Mouse (Mus musculus) embryo, embryonic 9.5 days (tissue): ENCODE measurements at regions not wholly inside any gene's neighbourhood (a gene's known extent, or its start where the extent isn't known, plus 50 kb on each side); places are given as distances from the start of the nearest gene placed in this dataset.

Experiments used
- DNase-seq: peaks from one replicate; pipeline ENCODE4 v3.0.0-alpha.2; 2017; ENCODE audit errors: extremely low spot score

DNA sequence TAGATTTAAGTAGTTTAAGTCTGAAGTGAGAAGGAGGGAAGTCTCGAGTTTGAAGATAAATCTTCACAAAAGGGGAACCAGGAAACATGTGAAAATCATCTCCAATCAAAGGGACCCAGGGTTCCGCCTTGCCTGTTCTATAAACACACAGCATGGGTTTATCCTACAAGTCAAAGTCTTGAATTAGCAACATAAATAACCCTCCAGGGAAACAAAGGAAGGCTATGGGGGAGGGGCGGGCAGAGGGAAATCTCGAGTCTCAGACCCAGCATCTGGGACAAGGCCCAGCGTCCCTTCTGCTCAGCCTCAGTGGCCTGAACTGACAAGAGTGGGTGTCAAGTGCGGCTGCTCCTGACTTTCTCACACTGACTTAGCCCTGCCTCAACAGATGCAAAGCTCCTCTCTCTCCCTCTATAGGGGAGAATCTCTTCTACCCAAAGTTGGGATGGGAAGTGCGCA lies 240.3 kb upstream of the Lrig3 start:
- DNase-seq = peak; percentile 72

DNA sequence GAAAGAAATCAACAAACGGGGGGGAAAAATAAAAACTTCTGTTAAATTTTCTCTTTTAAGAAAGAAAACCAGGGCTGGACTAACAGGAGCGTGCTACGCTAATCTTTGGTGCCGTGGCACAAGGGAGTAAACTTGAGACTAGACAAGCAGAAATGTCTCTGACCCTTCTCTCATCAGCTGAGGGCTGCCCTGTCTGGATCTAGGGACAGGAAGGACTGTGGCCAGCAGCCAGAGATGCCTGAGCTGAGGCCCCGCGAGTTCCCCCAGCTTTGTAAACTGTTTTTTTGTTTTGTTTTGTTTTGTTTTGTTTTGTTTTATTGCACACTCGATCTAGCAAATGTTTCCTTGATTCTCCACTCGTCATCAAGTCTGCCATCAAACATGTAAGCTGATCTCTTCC lies 239.4 kb upstream of the Lrig3 start:
- peak; percentile 14 for DNase-seq

DNA sequence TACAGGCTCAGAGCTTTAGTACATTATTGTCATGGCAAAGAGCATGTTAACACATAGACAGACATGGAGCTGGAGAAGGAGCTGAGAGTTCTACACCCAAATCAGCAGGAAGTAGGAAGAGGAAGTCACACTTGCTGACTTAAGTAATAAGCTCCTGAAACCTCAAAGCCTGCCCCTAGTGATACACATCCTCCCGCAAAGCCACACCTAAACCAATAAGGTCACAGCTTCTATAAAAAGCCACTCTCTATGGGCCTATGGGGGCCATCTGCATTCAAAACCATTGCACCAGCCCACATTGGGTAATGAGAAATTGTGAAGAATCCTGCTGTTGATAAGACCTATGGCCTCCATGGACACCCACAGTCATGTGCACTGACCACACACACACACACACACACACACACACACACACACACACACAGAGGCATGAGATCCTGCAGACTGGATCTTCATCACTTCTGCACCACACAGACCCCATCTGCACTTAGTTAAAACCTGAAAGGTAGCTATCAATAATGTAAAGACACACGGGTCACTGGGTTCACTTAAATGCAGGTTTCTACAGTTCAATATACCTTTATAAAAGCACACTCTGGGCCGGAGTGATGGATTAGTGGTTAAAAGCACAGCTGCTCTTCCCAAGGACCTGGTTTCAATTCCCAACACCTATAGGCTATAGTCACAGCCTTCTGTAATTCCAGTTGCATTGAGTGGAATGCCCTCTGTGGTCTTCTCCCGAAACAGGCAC lies 230.0 kb upstream of the Lrig3 start:
- DNase-seq = no peak

DNA sequence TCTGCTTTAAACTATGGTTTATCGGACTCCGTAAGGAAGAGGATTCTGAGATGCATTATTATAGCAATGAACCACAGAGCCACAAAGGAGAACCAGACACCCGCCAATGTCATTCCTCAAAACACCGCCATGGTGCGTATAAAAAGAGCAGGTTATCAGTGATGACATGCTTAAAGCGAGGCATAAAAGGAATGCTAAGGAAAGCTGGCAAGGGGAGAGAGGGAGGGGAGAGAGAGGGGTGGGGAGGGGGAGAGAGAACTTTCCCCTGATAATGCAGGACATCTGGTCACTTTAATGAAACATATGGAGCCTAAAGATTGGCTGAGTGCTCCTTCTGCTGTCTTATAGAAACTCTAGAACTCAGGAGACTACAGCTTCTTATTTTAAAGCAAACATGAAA lies 222.8 kb upstream of the Lrig3 start:
- DNase-seq = no peak

DNA sequence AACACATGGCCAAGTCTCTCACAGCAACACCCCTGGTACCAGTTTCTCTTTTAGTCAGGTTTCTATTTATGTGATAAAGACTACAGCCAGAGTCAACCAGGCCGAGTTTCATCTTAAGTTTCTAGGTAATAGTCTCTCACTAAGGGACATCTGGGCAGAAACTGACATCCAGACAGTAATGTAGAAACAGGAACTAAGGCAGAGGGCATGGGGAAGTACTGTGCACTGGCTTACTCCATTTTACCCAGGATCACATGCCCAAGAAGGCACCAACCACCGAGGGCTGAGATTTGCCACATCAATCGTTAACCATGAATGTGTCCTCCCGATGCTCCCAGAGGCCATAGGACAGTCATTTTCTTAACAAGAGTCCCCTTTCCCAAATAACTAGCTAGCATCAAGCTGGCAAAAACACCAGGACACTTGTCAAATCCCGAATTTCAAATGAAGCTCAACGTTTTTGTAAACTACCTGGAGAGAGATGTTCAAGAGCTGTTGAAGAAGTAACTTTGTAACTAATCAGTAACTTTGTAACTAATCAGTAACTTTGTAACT lies 216.9 kb upstream of the Lrig3 start:
- no peak for DNase-seq

DNA sequence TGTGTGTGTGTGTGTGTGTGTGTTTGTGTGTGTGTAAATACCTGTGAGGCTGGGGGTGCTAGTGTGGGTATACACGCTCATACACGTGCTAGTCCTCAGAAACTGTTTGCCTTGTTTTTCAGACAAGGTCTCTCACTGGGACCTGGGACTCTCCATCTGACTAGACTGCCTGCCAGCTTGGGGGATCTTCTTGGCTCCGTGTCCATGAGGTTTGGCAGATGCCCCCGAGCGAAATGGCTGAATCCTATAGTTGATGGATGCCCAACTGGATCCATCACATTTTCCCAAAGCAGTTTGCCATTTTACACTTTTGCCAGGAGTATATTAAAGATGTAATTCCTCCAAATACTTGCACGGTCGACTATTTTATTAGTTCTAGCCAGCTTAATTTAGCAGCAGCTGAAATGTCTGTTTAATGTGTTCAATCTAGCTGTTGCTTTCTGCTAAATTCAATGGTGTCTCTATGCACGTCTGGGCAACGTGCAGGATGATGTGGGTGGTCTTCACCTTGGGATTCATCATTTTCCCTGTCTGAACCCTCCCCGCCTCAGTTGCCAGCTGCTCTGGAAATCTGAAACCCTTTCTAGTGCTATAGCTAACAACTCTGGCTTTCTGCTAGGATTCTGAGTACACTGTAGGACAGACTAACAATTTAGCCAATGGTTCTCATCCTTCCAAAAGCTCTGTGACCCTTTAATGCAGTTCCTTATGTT lies 213.3 kb upstream of the Lrig3 start:
- DNase-seq = no peak

DNA sequence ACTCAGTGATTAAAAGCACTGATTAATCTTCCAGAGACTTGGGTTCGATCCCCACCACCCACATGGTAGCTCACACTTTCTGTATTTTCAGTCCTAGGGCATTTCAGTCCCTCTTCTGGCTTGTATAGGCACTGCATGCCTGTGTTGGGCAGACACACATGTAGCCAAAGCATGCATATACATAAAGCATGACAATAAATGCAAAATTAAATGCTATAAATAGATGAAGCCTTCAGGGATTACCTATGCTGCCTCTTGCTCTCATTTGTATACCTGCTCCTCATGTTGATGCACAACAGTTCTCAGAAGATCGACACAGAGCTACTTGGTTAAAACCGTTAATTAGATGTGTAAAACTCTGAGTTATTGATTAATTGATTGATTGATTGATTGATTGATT lies 206.8 kb upstream of the Lrig3 start:
- DNase-seq = no peak

DNA sequence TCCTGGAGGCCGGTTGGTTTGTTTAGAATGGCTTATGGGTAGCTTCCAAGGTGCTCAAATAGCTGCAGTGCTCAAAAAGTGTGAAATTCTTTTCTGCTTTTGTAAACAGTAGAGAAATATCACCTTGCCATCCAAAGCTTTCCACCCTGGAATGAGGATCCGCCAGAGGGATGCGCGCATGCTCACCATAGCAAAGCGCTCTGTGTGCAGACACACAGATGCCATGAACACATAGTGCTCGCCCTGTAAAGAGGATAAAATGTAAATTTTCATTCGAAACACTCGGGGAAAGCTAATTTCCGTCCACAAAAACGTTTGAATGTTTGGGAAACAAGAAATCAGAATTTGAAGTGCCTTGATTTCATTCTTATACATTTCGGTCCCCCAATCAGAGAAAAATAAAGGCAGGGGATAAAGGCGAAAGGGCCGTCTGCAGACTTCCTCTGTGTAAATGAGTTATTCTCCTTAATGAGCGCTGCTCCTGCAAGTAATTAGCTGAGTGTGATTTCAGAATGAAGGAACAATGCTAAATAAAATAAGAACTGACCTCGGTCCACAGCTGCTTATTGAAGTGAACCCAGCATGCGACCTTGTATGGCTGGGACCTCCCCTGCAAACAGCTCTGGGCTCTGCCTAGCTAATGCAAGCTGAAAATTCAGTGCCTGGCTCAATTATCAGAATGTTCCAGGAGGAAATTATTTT lies 203.4 kb upstream of the Lrig3 start:
- no peak for DNase-seq

DNA sequence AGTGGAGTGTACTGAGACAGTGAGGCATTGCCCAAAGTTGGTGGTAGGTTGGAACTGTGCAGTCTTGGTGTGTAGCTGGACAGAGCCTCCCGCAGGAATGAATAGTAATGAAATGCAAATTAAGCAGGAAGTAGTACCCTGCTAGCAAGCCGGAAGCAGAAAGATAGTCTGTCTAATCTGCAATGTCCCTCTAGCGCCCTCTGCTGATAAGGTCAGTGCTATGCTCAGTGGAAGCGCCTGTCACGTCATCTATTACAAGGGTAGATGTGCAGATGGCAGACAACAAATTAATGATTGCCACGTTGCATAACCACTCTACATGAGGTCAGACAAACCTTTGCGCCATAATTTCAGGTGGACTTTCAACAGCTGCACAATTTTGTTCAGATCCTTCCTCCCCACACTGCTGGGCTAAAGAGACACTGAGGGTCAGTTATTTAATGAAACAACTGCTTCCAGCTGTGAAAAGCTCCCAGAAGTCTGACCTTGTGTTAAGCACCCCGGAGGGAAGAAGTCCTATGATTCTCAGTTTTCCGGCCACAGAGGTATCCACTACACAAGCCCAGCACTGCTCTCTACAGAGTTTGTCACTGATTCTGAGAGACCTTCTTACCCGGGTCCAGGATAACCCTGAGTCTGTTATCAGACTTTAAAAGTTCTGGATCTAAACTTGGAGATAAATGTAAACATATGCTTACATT lies 201.4 kb upstream of the Lrig3 start:
- DNase-seq = peak; percentile 48

DNA sequence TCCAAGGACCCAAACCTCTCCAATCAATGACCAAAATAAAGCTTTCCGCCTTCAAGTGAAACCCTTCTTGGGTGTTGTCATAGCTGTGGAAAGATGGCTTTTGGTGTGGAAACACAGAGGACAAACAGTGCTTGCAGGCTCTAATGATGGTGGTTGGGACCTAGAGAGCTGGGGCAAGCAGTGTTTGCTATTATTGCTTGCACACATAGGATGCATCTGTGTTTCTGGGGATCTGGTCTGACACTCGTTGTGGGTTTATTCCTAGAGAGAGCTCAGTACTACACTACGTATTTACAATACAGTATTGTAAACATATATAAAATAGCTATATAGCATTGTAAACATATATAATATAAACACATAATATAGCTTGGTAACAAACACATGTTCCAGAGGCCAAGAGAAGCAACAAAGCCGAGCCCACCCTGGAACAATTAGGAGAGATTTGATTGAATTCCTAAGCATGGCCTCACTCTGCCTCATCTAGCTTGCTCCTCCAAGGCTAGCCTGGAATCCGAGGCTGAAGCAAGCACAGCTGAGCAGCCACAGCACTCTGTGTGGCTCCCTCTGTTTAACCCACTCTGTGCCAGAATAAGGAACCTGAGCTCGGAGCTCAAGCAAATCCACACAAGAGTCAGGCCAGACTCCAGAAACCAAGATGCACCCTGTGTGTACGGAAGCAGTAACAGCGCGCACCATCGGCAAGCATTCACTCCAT lies 200.7 kb upstream of the Lrig3 start:
- no peak for DNase-seq

DNA sequence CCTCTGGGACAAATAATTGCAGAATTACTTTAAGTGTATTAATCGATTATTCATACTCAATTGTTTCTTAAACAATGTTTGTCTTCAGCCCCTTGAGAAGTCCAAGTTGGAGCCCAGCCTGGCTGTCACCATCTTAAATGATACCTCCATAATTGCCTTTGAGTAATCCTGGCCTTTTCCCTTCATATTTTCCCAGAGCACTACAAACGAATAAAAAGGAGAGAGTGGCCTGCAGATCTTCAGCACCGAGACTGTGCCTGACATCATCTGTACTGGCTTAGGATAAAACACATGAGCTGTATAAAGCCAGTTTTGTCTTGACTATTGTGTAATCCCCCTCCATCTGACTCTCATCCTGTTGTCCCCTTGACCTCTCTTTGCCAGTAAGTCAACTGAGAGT lies 197.7 kb upstream of the Lrig3 start:
- DNase-seq = no peak

DNA sequence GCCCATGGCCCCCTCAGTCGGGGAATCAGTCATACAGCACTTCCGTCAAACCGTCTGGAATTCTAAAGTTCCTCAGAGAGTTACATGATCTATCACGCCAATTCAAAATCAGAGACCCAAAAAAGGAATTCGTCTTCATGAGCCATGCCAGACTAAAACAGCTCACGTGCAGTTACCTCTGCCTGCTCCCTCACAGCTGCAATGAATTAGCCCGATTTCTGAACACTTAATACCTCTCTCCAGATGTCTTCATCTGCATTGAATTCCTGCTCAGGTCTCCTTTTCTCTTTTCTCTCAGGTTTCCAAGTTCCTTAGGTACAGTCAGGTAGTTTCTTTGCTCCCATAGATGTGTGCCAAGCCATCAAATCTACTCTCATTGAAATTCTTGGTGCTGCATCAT lies 192.4 kb upstream of the Lrig3 start:
- DNase-seq = no peak

DNA sequence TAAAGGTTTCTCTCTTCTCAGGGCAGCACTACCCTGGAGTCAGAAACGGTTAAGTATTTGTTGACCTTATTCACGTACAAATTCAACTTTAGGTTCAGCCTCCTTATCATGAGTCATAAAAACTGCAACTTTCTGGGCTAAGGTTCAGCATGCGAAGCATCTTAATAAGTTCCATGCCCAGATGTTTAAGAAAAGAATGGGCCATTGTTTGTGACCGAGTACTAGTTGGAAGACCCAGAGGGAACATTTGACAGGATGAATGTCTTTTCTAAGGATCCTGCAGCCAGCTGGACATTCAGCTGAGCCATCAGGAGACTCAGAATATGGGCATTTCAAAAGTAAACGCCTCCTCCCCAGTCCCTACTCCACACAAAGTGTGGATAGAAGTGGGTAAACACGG lies 183.5 kb upstream of the Lrig3 start:
- DNase-seq = no peak

DNA sequence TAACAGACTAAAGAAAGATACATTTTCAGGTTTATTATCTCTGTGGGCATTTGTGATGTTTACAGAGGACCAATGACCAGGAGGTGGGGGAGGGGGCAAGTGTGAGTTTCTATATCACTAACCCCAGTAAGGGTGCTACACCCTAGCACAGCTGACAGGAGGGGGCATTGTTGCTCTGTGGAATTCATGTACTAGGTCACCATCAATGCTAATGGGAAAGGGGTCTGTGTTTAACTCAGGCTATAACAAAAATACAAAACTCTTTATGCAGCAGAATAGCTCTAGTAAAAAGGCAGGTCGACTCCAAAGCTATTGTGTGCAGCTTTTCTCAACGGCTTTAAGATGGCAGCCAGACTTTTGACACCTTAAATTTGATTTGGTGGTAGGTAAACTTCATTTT lies 181.1 kb upstream of the Lrig3 start:
- DNase-seq = peak; percentile 73

DNA sequence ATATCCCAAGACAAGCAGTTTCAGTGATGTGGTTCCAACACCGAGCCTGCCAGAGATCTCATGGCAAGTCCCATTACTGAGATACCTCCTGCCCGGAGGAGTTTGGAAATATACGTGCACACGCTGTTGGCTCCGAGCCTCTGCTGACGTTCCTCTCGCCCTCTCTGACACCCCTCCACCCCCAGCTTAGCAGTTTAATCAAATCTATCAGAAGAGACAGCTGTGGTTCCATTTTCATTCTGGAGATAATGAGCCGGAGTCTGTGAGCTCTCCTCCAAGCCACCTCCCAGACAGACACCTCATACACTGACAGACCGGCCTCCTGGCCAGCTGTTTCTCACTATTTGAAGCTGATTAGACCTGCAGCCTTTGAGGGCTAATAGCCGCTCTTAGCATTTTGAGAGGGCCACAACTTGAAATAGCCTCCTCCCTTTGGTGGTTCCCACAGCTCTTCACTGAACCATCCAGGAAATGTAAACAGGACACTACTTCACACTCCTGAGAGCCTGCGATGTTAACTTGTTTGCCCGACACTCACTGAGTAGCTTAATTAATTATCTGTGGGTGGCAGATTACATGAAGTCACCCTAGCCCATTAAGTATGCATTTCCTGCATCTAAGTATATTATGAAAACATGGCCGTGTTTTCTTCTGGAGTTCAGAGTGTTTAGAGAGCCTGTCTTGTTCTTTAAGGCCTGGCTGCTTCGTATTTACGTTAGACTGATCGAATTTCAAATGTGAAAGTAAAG lies 180.3 kb upstream of the Lrig3 start:
- peak; percentile 56 for DNase-seq

DNA sequence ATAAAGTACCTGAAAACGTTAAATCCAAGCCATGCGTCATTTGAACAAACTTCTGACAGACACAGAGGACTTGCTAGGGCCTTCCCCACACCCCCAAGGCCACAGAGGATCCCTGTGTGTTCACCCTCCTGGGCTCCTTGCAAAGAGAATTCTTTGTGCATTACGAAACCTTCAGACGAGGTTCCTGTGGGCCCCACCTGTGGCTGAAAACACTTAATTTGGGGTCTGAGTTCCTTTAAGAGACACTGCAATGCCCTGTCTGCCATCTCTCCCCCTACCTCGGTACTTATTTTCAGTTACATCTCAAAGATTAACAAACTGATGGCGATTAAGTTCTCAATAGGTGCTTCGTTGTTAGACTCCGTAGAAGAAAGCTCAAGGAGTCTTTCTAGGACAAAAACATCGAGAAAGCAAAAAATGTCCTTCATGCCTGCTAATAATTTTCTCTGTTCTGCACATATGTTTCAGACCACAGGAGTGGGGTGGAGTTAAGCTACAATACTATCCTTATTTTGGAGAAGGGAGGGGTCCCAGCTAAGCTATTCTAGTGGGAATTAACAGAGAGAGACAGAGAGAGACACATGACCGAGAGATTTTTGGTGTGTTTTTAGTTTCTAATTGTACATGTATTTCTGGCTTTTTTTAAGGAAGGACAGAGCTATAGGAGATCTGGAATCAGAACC lies 179.6 kb upstream of the Lrig3 start:
- DNase-seq = no peak

DNA sequence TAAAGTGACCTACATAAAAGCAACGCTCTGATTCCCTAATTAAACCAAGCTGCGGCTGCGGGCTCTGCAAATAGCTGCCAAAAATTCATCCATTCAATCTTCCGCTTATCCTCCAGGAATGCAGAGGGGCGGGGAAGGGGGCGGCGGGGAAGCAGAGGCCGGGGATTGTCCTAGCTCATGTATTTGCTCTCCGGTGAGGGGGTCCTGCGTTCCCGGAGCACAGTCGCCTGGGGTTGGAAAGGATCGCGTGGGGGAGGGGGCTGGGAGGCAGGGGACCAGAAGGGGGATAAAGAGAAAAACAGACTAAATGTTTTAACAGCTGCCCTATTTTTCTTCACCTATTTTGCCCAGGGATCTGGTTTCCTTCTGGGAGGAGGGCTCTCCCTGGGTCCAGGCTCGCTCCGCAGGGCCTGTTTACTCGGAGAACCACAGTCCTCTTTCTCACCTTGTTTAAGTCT lies 179.1 kb upstream of the Lrig3 start:
- peak; percentile 87 for DNase-seq

DNA sequence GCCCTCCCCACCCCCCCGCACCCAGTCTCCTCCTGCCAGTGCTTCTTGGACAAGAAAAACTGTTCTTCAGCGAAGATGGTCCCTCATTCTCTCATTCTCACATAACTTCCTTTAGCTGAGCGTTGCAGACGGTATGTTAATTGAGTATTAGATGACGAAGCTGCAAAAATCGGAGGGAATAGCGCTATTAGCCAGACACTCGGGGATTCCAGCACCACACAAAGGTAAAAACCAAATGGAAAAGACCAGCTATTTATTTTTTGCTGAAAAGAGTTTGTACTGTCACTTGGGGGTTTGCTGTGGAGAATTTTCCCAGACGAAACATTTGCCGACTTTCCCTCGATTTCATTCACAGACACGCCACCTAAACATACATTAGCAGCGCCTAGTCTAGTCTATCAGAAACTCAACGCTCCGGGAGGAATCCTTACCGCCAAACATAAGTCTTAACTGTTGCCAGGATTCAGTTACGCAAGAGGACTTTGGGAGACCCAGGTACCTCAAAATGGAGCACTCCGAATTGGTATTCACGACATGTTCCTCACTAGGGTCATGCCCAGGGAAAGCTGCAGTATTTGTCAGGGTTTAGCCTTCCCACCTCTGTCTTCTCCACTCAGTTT lies 178.4 kb upstream of the Lrig3 start:
- DNase-seq = peak; percentile 17

DNA sequence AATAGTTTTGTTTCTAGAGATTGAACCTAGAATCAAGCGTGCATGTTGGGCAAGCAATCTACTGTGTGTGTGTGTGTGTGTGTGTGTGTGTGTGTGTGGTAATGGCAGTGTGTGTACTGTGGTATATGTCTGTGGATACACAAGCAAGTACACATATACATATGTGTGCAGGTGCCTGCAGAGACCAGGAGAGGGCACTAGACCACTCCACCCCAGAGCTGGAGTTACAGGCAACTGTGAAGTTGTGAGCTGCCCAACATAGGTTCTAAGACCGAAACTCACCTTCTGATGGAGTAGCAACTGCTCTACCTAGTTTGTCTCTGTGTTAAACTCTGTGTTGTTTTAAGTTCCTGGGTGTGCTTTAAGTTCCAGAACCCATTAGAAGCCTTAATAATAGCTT lies 177.7 kb upstream of the Lrig3 start:
- DNase-seq = no peak
